Mouse (Mus musculus): ENCODE results near the gene Scaper.

Scaper gene

GRCm38 (mm10) chr9:55540391-55540770 lies 397.5 kb downstream of the Scaper start:
- DNase-seq (ENCODE audit: low spot score) = no peak

- DNase-seq (ENCODE audit: low spot score) = no peak
These were observed 398.1 kb downstream of the Scaper start for GRCm38 (mm10) chr9:55539661-55540390.

GRCm38 (mm10) chr9:55539006-55539405 lies 398.9 kb downstream of the Scaper start:
- no peak for DNase-seq (ENCODE audit: low spot score)

DNA sequence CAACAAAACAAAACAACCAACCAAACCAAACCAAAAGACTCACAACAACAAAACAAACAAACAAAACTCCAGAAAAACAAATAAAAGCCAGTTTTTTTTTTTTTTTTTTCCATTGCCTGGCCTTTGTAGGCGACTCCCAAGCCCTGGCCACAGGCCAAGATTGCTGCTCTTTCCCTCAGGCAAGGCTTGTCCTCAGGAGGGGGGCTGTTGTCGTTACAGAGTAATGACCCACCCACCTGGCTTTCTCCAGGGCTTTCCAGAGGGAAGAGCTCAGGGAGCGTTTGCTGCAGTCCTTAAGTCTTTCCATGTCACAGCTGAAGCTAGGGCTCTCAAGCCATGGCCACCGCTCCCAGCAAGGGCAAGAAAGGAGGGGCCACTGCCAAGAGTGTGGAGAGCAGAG lies 399.5 kb downstream of the Scaper start, which contains the start of gene Isl2:
Gene Isl2 (plus strand): TSS at position 296 of the 400 bp plus-strand sequence.
- DNase-seq (ENCODE audit: low spot score) = no peak

DNA sequence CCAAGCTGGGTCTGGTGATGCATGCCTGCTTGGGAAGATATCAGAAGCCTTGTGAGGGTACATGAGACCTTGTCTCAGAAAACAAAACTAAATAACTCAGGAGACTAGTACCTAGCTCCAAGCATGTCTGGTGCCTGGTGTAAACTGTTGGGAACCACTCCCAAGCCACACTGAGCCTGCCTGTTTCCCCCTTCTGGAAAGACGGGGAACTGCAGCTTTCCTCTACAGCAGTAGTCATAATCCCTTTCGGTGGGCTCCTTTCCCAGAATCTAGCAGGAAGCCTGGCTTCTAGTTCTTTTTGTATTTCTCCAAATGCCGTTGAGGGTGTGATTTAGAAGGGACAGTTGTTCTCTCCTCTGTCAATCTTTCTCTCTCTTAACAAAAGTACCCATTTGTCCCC lies 402.0 kb downstream of the Scaper start:
- no peak for DNase-seq (ENCODE audit: low spot score)

DNA sequence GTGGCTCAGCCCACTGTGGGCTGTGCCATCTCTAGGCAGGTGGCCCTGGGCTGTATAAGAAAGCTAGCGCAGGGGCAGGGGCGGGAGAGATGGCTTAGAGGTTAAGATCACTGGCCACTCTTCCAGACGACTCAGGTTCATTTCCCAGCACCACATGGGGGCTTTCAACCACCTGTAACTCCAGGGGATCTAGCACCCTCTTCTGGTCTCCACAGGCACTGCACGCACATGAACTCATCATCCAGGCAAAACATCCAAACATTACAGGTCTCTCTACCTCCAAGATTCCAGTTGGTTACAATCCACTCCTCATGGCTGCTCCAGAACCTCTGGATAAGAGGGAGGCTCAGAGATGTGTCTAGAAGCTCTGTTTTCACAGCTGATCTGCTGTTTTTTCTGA lies 412.2 kb downstream of the Scaper start:
- no peak for DNase-seq (ENCODE audit: low spot score)

DNA sequence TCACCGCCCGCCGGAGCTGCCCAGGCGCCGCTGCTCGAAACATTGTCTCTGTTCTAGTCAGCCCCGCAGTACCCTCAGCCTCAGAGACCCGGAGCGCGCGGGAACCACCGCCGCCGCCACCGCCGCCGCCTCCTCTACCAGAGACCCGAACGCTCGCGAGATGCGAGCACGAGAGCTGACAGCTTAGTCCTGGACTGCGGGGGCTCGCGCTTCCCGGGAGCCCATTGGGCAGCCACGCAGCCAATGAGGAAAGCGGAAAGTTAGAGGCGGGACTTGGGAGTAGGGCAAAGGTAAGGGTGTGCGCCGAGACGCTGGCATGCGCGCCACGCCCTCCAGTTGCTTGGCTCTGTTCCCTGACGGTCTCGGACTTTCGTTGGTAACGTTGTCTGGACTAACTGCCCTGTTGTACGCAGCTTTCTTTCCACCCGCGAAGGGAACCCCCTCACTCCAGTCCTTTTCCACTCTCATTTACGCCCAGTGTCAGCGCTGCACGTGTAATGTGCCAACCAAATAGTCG lies 425.8 kb downstream of the Scaper start, which contains the start of gene Etfa:
Gene Etfa (minus strand): TSS at position 217 of the 517 bp plus-strand sequence.
- peak; percentile 91 for DNase-seq (ENCODE audit: low spot score)

DNA sequence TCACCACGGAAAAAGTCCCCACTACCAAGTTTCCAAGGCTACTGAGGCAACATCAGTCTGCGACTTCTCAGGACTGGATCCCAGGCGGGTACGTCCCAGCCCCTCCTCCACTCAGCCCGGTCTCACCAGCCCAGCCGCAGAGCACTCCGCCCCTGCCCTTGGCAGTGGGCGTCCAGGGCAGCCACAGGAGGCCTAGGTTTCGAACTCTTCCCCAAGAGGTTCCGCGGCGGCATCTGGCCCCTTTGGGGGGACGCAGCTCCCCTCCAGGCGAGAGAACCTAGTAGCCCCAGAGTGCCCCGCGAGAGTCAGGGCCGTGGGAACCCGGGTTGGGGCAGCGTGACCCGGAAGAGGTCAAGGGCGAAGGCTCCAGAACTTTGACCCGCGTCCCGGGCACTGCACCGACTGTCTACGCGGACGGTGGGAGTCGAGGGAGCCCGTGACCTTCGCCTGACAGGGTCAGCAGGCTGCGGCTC lies 426.4 kb downstream of the Scaper start:
- DNase-seq (ENCODE audit: low spot score) = peak; percentile 11

DNA sequence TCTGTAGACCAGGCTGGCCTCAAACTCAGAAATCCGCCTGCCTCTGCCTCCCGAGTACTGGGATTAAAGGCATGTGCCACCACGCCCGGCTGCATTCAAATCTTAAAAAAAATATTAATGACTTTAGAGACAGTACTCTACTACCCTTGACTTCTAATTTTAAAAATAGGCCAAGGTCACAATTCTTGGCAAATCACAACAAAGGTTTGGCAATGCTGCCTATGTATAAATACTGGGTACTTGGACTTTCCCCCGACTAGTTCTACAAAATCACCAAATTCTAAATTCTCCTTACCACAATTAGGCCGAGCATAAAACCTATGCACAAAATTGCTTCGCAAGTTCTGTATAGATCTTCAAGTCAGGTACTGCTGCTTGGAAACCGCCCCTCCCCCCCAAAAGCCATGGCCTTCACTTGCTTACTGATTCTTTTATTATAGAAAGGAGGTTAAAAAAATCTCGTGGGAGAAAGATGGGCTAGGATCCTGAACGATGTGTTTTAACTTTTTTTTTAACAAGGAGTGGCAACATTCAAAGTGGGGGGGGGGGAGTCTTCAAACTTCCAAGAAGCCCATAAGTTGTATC lies 427.2 kb downstream of the Scaper start:
- DNase-seq (ENCODE audit: low spot score) = no peak

- no peak for DNase-seq (ENCODE audit: low spot score)
These were observed 428.2 kb downstream of the Scaper start for GRCm38 (mm10) chr9:55509731-55510130.

GRCm38 (mm10) chr9:55508701-55509100 lies 429.2 kb downstream of the Scaper start:
- DNase-seq (ENCODE audit: low spot score) = no peak

- no peak for DNase-seq (ENCODE audit: low spot score)
These were observed 430.0 kb downstream of the Scaper start for GRCm38 (mm10) chr9:55507922-55508321.
